Mouse (Mus musculus) Muller cell, postnatal 12 days (primary cell): Measurements from ENCODE around the gene Lin7a.
A peak's percentile ranks its signal among the peaks of the same experiment; 100 is the strongest.

Experiments
- DNase-seq: peaks from one replicate; pipeline ENCODE4 v3.0.0-alpha.2; 2015; ENCODE audit errors: inconsistent ontology term

Lin7a gene

GRCm38 (mm10) chr10:107251801-107252502 lies 19.5 kb upstream of the Lin7a start:
- no peak for DNase-seq

GRCm38 (mm10) chr10:107252503-107252815 lies 19.0 kb upstream of the Lin7a start:
- no peak for DNase-seq

GRCm38 (mm10) chr10:107253191-107253965 lies 18.1 kb upstream of the Lin7a start:
- DNase-seq = no peak

GRCm38 (mm10) chr10:107254656-107255055 lies 16.8 kb upstream of the Lin7a start:
- no peak for DNase-seq

- DNase-seq = no peak
Observed at GRCm38 (mm10) chr10:107255351-107256050, 16.0 kb upstream of the Lin7a start.

GRCm38 (mm10) chr10:107256451-107256960 lies 15.0 kb upstream of the Lin7a start:
- DNase-seq = no peak

- DNase-seq = no peak
Observed at GRCm38 (mm10) chr10:107260428-107260827, 11.1 kb upstream of the Lin7a start.

GRCm38 (mm10) chr10:107272131-107272803 lies 781 bp downstream of the Lin7a start:
- DNase-seq = peak; percentile 69

GRCm38 (mm10) chr10:107272804-107273145 lies 1.3 kb downstream of the Lin7a start:
- DNase-seq = peak; percentile 34

GRCm38 (mm10) chr10:107273848-107274247 lies 2.4 kb downstream of the Lin7a start:
- DNase-seq = no peak

GRCm38 (mm10) chr10:107274785-107275184 lies 3.3 kb downstream of the Lin7a start:
- no peak for DNase-seq

GRCm38 (mm10) chr10:107276647-107277046 lies 5.2 kb downstream of the Lin7a start:
- no peak for DNase-seq

- no peak for DNase-seq
Observed at GRCm38 (mm10) chr10:107293934-107294664, 22.6 kb downstream of the Lin7a start.

GRCm38 (mm10) chr10:107300587-107301248 lies 29.2 kb downstream of the Lin7a start:
- DNase-seq = no peak

- DNase-seq = peak; percentile 64
Observed at GRCm38 (mm10) chr10:107310964-107311490, 39.5 kb downstream of the Lin7a start.

- DNase-seq = no peak
Observed at GRCm38 (mm10) chr10:107312609-107313008, 41.1 kb downstream of the Lin7a start.

- no peak for DNase-seq
Observed at GRCm38 (mm10) chr10:107313395-107313794, 41.9 kb downstream of the Lin7a start.

- no peak for DNase-seq
Observed at GRCm38 (mm10) chr10:107315251-107315650, 43.8 kb downstream of the Lin7a start.

GRCm38 (mm10) chr10:107315681-107316080 lies 44.2 kb downstream of the Lin7a start:
- no peak for DNase-seq

- no peak for DNase-seq
Observed at GRCm38 (mm10) chr10:107316100-107316499, 44.6 kb downstream of the Lin7a start.
